Mouse (Mus musculus): ENCODE data around the gene Aplp2. TPM values are rescaled to one million over a fixed set of nuclear protein-coding genes. Genes with fewer than 3 reads are reported as not detected.
A peak's percentile ranks its signal among the peaks of the same experiment; 100 is the strongest.

Aplp2 gene
- 239 and 313 TPM in 2 replicates for polyA plus RNA-seq (2014; fragmentation: Nextera tagmentation; extraction: Ambion mirVana)

DNA sequence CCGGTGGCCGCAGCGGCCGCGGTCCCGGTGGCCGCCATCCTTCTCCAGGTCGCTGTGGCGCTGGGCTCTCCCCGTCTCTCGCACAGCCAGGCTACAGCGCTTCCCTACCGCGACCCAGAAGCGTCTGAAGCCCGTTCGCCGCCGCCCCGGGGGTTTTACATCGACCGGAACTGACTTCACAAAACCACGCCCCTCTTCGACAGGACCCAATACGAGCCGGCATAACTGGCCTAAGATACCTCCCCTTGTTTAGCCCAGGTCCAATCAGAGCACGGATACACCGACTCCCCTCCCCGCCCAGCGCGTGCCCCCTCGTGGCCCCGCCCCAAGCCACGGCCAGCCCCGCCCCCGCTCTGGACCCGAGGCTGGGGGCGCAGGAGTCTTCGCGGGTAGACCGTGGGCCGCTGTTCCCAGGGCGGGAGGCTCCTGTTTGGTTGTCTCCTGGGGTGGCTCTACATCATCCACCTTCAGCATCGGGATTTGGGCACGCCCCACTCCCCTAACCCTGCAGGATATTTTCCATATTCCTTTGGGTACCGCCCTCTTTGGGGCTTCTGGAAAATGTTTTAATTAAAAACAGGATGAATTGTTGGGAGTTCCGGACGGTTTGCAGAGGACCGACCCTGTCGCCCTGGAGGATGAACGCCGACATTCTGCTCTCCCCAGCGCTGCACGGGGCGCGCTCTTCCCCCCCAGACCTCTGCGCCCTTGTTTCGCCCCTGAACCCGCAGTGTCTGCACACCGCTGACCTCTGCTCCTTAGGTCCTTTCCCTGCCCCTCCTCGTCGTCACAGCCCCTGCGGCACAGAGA, at the start of gene Aplp2:
Gene Aplp2, minus strand, starts transcription at position 126 of the 810 bp plus-strand sequence.
- WGBS: under 1% methylated on average over 63 of the region's 63 CpGs
- no peaks in the 10 kb centered on the region for H3K9me3 ChIP-seq (ENCODE audit: control insufficient read depth, low read length)
- peak; percentile 100 for ATAC-seq (ENCODE audit: low FRiP score, low TSS enrichment)
- no peaks in the 10 kb centered on the region for H3K27me3 ChIP-seq (ENCODE audit: control insufficient read depth, insufficient read depth, low read length)
- peak within 1 kb of the TSS; percentile 93 for H3K27ac ChIP-seq (replicated peaks; ENCODE audit: low read depth, low read length)
- peak within 1 kb of the TSS; percentile 94 for H3K4me2 ChIP-seq (ENCODE audit: low read length)
- peak within 1 kb of the TSS; percentile 96 for H3K4me3 ChIP-seq (replicated peaks; ENCODE audit: low read depth, low read length)
- peaks cover 21% of the 10 kb centered on the region for H3K4me1 ChIP-seq (ENCODE audit: control insufficient read depth, insufficient read depth, low read length)
- DNase-seq: peak; percentile 99
- peak within 1 kb of the TSS; percentile 90 for H3K9ac ChIP-seq (replicated peaks; ENCODE audit: low read length)
- no peaks in the 10 kb centered on the region for H3K36me3 ChIP-seq (ENCODE audit: control insufficient read depth, insufficient read depth, low read length)

DNA sequence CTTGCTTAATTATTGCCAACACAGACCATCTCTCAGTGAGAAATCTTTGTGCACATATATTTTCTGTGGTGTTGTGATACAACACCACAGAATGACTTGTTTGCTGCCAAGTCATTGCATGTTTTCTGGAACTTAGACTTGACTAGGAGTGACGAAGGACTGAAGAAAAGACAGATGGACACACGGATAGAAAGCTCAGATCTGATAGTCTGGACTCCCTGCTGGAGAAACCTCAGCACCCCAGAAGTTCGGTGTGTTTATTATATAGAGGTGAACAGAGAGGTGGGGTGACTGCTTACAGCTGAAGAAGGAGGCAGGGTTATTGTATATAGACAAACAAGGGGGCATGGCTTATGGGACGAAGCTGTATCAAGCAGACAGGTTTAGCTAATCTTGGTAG, 48.6 kb upstream of the Aplp2 start:
- H3K9me3 ChIP-seq (ENCODE audit: control insufficient read depth, low read length): no peaks in the 10 kb centered on the region
- ATAC-seq (ENCODE audit: low FRiP score, low TSS enrichment) (no peak), DNase-seq (no peak)
- no peak overlapping the region for H3K4me3 ChIP-seq (replicated peaks; ENCODE audit: low read depth, low read length)
- no peaks in the 10 kb centered on the region for H3K36me3 ChIP-seq (ENCODE audit: control insufficient read depth, insufficient read depth, low read length)
- H3K4me2 ChIP-seq (ENCODE audit: low read length): no peak overlapping the region
- no peaks in the 10 kb centered on the region for H3K27me3 ChIP-seq (ENCODE audit: control insufficient read depth, insufficient read depth, low read length)
- no peak overlapping the region for H3K9ac ChIP-seq (replicated peaks; ENCODE audit: low read length)
- H3K4me1 ChIP-seq (ENCODE audit: control insufficient read depth, insufficient read depth, low read length): no peaks in the 10 kb centered on the region
- no peak overlapping the region for H3K27ac ChIP-seq (replicated peaks; ENCODE audit: low read depth, low read length)
- 80% methylated on average over 4 of the region's 4 CpGs for WGBS

DNA sequence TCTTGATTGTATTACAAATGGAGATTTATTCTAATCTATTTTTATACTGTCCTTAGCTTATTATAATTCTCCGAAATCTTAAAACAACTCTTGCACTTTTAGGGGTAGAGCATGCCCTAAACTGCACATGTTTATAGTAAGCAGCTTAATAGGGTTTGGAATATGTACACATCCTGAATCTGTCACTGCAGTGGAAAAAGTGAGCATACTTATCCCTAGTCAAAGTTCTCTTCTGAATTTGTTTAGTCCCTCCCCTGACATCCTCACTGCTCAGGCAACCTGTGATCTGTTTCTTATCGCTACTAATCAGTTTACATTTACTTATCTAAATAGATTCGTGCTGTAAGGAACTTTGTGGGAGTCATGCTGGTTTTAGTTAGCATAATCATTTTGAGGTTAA, 46.6 kb upstream of the Aplp2 start:
- ATAC-seq (ENCODE audit: low FRiP score, low TSS enrichment) (no peak), DNase-seq (no peak)
- Histone ChIP-seq H3K9me3 (ENCODE audit: control insufficient read depth, low read length) (no peaks in the 10 kb centered on the region), H3K27ac (replicated peaks; ENCODE audit: low read depth, low read length) (no peak overlapping the region), H3K4me3 (replicated peaks; ENCODE audit: low read depth, low read length) (no peak overlapping the region), H3K27me3 (ENCODE audit: control insufficient read depth, insufficient read depth, low read length) (no peaks in the 10 kb centered on the region), H3K4me1 (ENCODE audit: control insufficient read depth, insufficient read depth, low read length) (no peaks in the 10 kb centered on the region), H3K9ac (replicated peaks; ENCODE audit: low read length) (no peak overlapping the region), H3K36me3 (ENCODE audit: control insufficient read depth, insufficient read depth, low read length) (no peaks in the 10 kb centered on the region), H3K4me2 (ENCODE audit: low read length) (no peak overlapping the region)
- WGBS: 85% methylated on average over 3 of the region's 3 CpGs

DNA sequence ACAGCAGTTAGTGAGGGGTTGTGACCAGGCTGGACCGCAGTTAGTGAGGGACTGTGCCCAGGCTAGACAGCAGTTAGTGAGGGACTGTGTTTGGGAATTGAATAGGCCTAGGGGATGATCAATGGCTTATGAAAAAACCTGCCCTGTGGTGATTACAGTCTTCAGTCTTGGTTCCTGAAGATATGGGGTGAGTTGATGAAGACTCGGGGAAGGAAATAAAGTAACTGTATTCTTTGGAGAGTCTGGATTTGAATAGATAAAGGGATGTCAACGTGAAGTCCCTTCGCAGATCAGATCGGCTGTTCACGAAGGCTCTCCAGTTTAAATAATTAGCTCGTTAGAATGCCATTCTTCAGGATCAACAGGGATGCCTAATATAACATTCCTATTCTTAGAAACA, 44.3 kb upstream of the Aplp2 start:
- H3K9me3 ChIP-seq (ENCODE audit: control insufficient read depth, low read length): no peaks in the 10 kb centered on the region
- H3K27ac ChIP-seq (replicated peaks; ENCODE audit: low read depth, low read length): no peak overlapping the region
- no peak overlapping the region for H3K9ac ChIP-seq (replicated peaks; ENCODE audit: low read length)
- ATAC-seq (ENCODE audit: low FRiP score, low TSS enrichment) (no peak), DNase-seq (no peak)
- no peaks in the 10 kb centered on the region for H3K36me3 ChIP-seq (ENCODE audit: control insufficient read depth, insufficient read depth, low read length)
- no peaks in the 10 kb centered on the region for H3K4me1 ChIP-seq (ENCODE audit: control insufficient read depth, insufficient read depth, low read length)
- no peak overlapping the region for H3K4me2 ChIP-seq (ENCODE audit: low read length)
- WGBS: 72% methylated on average over 7 of the region's 7 CpGs
- H3K4me3 ChIP-seq (replicated peaks; ENCODE audit: low read depth, low read length): no peak overlapping the region
- H3K27me3 ChIP-seq (ENCODE audit: control insufficient read depth, insufficient read depth, low read length): no peaks in the 10 kb centered on the region

DNA sequence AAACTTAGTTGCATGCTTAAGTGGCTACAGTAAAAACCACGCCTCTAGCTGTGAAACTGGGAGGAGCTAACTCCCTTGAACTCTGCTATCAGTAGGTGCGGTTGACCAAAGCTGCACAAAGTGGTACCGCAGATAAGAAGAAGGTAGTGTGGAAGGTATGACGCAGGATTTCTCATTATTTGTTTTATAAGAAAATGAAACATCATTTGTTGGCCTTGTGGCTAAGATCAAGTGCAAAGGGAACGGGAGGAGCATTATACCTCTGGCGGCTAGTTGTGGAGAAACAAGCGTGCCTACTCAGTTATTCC, 43.0 kb upstream of the Aplp2 start:
- no peak for DNase-seq
- 94% methylated on average over 7 of the region's 7 CpGs for WGBS
- Histone ChIP-seq H3K4me2 (ENCODE audit: low read length) (no peak overlapping the region), H3K36me3 (ENCODE audit: control insufficient read depth, insufficient read depth, low read length) (no peaks in the 10 kb centered on the region), H3K27ac (replicated peaks; ENCODE audit: low read depth, low read length) (no peak overlapping the region), H3K9ac (replicated peaks; ENCODE audit: low read length) (no peak overlapping the region), H3K4me3 (replicated peaks; ENCODE audit: low read depth, low read length) (no peak overlapping the region), H3K4me1 (ENCODE audit: control insufficient read depth, insufficient read depth, low read length) (no peaks in the 10 kb centered on the region), H3K9me3 (ENCODE audit: control insufficient read depth, low read length) (no peaks in the 10 kb centered on the region), H3K27me3 (ENCODE audit: control insufficient read depth, insufficient read depth, low read length) (no peaks in the 10 kb centered on the region)
- no peak for ATAC-seq (ENCODE audit: low FRiP score, low TSS enrichment)

DNA sequence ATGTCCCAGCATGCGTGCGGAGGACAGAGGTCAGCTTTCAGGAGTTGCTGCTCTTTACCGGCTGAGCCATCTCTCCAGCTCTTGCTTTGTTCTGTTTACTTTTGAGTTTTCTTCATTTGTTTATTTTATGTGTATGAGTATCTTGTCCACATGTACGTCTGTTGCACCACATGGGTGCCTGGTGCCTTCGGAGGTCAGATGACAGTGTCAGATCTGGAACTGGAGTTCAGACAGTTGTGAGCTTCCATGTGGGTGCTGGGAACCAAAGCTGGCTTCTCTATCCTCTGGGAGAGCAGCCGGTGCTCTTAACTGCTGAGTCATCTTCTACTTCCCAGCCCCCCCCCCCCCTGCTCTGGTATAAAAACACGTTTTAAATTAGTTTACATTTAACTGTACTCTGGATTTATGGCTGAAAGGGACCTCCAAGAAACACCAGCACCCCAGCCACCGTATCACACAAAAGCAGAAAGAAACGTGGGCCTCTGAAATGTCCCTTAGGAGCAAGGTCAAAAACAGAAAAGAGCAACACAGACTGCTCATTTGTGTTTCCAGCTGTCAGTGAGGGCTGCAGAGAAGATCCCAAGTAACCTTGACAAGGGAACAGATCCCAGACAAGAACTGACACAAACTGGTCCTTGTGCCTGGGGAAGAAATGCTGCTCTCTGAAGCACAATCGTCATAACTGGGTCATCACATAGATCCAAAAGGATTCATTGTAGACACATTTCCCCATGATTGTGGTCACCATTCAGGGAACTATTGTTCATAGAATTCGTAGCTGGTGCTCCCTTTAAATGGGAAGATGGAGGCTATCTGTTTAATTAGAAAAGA, 42.5 kb upstream of the Aplp2 start:
- 82% methylated on average over 11 of the region's 11 CpGs for WGBS

DNA sequence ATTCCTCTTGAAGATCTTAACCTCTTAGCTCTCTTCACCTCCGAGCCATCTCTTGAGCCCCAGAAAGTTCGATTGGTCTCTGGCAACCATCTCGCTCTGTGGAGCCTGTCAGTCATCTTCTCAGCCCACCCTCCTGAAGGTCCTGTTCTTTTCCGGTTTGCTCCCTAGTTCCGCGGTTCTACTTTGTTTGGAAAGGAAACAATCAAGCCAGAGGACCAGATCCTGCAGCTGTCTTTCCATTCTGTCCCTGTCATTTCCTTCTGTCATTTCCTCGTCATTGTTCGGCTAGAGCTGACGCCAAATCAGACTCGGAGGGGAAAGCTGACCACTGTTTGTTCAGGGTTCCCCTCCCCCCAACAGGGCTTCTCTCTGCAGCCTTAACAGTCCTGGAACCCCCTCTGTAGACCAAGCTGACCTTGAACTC, 41.7 kb upstream of the Aplp2 start:
- Histone ChIP-seq H3K9me3 (ENCODE audit: control insufficient read depth, low read length) (no peaks in the 10 kb centered on the region), H3K4me3 (replicated peaks; ENCODE audit: low read depth, low read length) (no peak overlapping the region), H3K27me3 (ENCODE audit: control insufficient read depth, insufficient read depth, low read length) (no peaks in the 10 kb centered on the region), H3K27ac (replicated peaks; ENCODE audit: low read depth, low read length) (no peak overlapping the region), H3K9ac (replicated peaks; ENCODE audit: low read length) (no peak overlapping the region), H3K36me3 (ENCODE audit: control insufficient read depth, insufficient read depth, low read length) (no peaks in the 10 kb centered on the region), H3K4me2 (ENCODE audit: low read length) (no peak overlapping the region), H3K4me1 (ENCODE audit: control insufficient read depth, insufficient read depth, low read length) (no peaks in the 10 kb centered on the region)
- ATAC-seq (ENCODE audit: low FRiP score, low TSS enrichment): no peak
- WGBS: 66% methylated on average over 10 of the region's 10 CpGs
- DNase-seq: no peak

More for the DNA sequence above, 42.5 kb upstream of the Aplp2 start:
- no peak for DNase-seq
- H3K9ac ChIP-seq (replicated peaks; ENCODE audit: low read length): no peak overlapping the region
- ATAC-seq (ENCODE audit: low FRiP score, low TSS enrichment): no peak
- H3K27ac ChIP-seq (replicated peaks; ENCODE audit: low read depth, low read length): no peak overlapping the region
- H3K9me3 ChIP-seq (ENCODE audit: control insufficient read depth, low read length): no peaks in the 10 kb centered on the region
- no peaks in the 10 kb centered on the region for H3K36me3 ChIP-seq (ENCODE audit: control insufficient read depth, insufficient read depth, low read length)
- no peak overlapping the region for H3K4me3 ChIP-seq (replicated peaks; ENCODE audit: low read depth, low read length)
- H3K4me2 ChIP-seq (ENCODE audit: low read length): no peak overlapping the region
- no peaks in the 10 kb centered on the region for H3K27me3 ChIP-seq (ENCODE audit: control insufficient read depth, insufficient read depth, low read length)
- no peaks in the 10 kb centered on the region for H3K4me1 ChIP-seq (ENCODE audit: control insufficient read depth, insufficient read depth, low read length)

DNA sequence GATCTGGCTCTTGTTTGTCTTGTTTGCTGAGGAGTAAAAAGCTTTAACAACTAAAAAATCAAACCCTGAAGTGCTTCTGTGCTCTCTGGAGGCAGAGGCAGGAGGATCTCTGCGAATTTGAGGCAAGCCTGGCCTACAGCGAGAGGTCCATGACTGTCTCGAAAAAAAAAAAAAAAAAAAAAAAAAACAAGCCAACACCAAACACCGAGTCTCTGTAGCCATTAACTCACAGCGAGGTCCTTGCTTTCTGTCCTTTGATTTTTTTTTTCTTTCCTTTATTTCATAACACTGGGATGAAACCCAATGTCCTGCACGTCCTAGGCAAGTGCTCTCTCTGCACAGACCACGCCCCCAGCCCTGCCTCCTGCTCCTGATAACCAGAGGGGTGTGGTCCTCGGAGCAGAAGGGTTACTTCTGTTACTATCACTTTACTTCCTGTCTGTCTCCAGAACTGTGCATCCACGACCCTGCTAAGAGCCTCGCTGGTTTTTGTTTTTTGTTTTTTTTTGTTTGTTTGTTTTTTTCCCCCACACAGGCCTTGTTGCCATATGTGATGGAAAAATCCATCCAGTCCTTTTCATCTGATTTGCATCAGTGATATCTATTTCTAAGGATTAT, 40.7 kb upstream of the Aplp2 start:
- H3K4me2 ChIP-seq (ENCODE audit: low read length): no peak overlapping the region

More for the DNA sequence above, 40.7 kb upstream of the Aplp2 start:
- H3K27me3 ChIP-seq (ENCODE audit: control insufficient read depth, insufficient read depth, low read length): no peaks in the 10 kb centered on the region
- no peaks in the 10 kb centered on the region for H3K9me3 ChIP-seq (ENCODE audit: control insufficient read depth, low read length)
- H3K9ac ChIP-seq (replicated peaks; ENCODE audit: low read length): no peak overlapping the region
- no peak overlapping the region for H3K27ac ChIP-seq (replicated peaks; ENCODE audit: low read depth, low read length)
- no peak overlapping the region for H3K4me3 ChIP-seq (replicated peaks; ENCODE audit: low read depth, low read length)
- 83% methylated on average over 10 of the region's 10 CpGs for WGBS
- ATAC-seq (ENCODE audit: low FRiP score, low TSS enrichment): no peak
- H3K36me3 ChIP-seq (ENCODE audit: control insufficient read depth, insufficient read depth, low read length): no peaks in the 10 kb centered on the region
- DNase-seq: no peak
- H3K4me1 ChIP-seq (ENCODE audit: control insufficient read depth, insufficient read depth, low read length): no peaks in the 10 kb centered on the region
